Mouse (Mus musculus) megakaryocyte progenitor cell, adult 5-6 weeks (primary cell): ENCODE measurements around the gene Arid5a. TPM values are rescaled to one million over a fixed set of nuclear protein-coding genes. Genes with fewer than 3 reads are reported as not detected.

Experiments
- total RNA-seq, 2 experiments: library from RNA; stranded (forward) in 1 of 2; stranded (reverse) in 1 of 2; fragments of 157-497, 149-512 nt in 1 of 2; fragments of 200-1000 nt in 1 of 2; gene quantifications; 2 replicates each; pipeline versions ENCODE4 v1.2.3 to v1.2.4; 2015 to 2017

Gene Arid5a
- total RNA-seq, 2 experiments from 2014 or later = 13.8 to 24.9 TPM

Other genes with a start within 250 kb of the Arid5a start
- 12.6 and 17.7 TPM in 2 replicates for gene Hs6st1, start 239.3 kb upstream of the Arid5a start, total RNA-seq (2015)
- 7.3 and 10.0 TPM in 2 replicates for gene Hs6st1, start 239.3 kb upstream of the Arid5a start, total RNA-seq (2017)
- 90.2 and 94.4 TPM in 2 replicates for gene Uggt1, start 63.0 kb upstream of the Arid5a start, total RNA-seq (2015)
- gene Uggt1, start 63.0 kb upstream of the Arid5a start, total RNA-seq (2017) = 118 and 151 TPM in 2 replicates
- 8.5 and 11.4 TPM in 2 replicates for gene Neurl3, start 33.1 kb upstream of the Arid5a start, total RNA-seq (2015)
- gene Neurl3, start 33.1 kb upstream of the Arid5a start, total RNA-seq (2017) = 14.4 and 15.9 TPM in 2 replicates
- gene Kansl3, start 61.4 kb downstream of the Arid5a start, total RNA-seq (2015) = 14.0 and 15.1 TPM in 2 replicates
- 31.7 and 46.5 TPM in 2 replicates for gene Kansl3, start 61.4 kb downstream of the Arid5a start, total RNA-seq (2017)
- gene Fer1l5, start 64.6 kb downstream of the Arid5a start, total RNA-seq (2015) = not detected in 2 replicates
- gene Fer1l5, start 64.6 kb downstream of the Arid5a start, total RNA-seq (2017) = 0.04 and 0.30 TPM in 2 replicates
- 17.0 and 23.0 TPM in 2 replicates for gene Lman2l, start 137.5 kb downstream of the Arid5a start, total RNA-seq (2015)
- gene Lman2l, start 137.5 kb downstream of the Arid5a start, total RNA-seq (2017) = 6.5 and 7.1 TPM in 2 replicates
- gene Cnnm4, start 163.9 kb downstream of the Arid5a start, total RNA-seq (2015) = 10.0 and 12.1 TPM in 2 replicates
- gene Cnnm4, start 163.9 kb downstream of the Arid5a start, total RNA-seq (2017) = 7.0 and 8.4 TPM in 2 replicates
- 13.0 and 15.2 TPM in 2 replicates for gene Cnnm3, start 204.1 kb downstream of the Arid5a start, total RNA-seq (2015)
- 8.0 and 13.0 TPM in 2 replicates for gene Cnnm3, start 204.1 kb downstream of the Arid5a start, total RNA-seq (2017)
- 1.3 and 2.5 TPM in 2 replicates for gene Ankrd23, start 229.2 kb downstream of the Arid5a start, total RNA-seq (2015)
- gene Ankrd23, start 229.2 kb downstream of the Arid5a start, total RNA-seq (2017) = 4.8 and 7.4 TPM in 2 replicates
- gene Gm42417, start 231.7 kb downstream of the Arid5a start, total RNA-seq (2015) = 0.62 and 0.83 TPM in 2 replicates
- 3.1 TPM in 1 of 2 replicates, not detected in the other for gene Gm42417, start 231.7 kb downstream of the Arid5a start, total RNA-seq (2017)
- gene Ankrd39, start 239.7 kb downstream of the Arid5a start, total RNA-seq (2015) = 4.6 and 4.9 TPM in 2 replicates
- 5.4 and 7.3 TPM in 2 replicates for gene Ankrd39, start 239.7 kb downstream of the Arid5a start, total RNA-seq (2017)